Mouse (Mus musculus): ENCODE data around the gene Cmip. TPM values are rescaled to one million over a fixed set of nuclear protein-coding genes. Genes with fewer than 3 reads are reported as not detected.

The Cmip gene
- polyA plus RNA-seq, 1 experiment = 17.3 TPM

DNA sequence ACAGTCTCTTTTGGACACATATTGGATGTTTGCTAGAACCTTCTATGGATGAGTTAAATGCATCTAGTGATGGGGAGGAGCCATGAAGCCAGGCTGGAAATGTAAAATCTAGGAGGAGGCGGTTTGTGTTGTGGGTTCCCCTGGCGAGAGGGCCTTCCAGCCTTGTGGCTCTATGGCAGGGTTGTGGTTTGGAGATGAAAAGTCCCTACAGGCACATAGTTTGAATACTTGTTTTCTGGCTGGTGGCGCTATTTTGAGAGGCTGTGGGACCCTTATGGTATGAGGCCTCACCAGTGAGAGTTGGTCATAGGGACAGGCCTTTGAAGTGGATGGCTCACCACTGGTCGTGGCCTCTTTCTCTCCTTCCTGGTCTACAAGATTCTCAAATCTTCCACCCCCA lies 95.2 kb downstream of the Cmip start:
- Histone ChIP-seq H3ac (ENCODE audit: control insufficient read depth, insufficient read length, low read depth) (no peak overlapping the region), H3K4me3 (ENCODE audit: insufficient read depth, poor library complexity, severe bottlenecking) (no peak overlapping the region), H3K79me3 (ENCODE audit: low read depth) (peaks cover 14% of the 10 kb centered on the region), H3K79me2 (ENCODE audit: control insufficient read depth, insufficient read depth) (peaks cover 42% of the 10 kb centered on the region), H3K36me3 (ENCODE audit: control insufficient read depth, insufficient read depth) (no peaks in the 10 kb centered on the region), H3K27me3 (ENCODE audit: control insufficient read depth, insufficient read depth, insufficient read length) (no peaks in the 10 kb centered on the region)
- TF ChIP-seq FOSL1 (IDR thresholded peaks at IDR 0.05; ENCODE audit: insufficient read depth, low read length, poor library complexity, severe bottlenecking) (no peak), MYOD1 (IDR thresholded peaks at IDR 0.05; ENCODE audit: control insufficient read depth, insufficient read length, low read depth) (no peak), CTCF (IDR thresholded peaks at IDR 0.05; ENCODE audit: control insufficient read depth, insufficient read depth, insufficient read length) (no peak), MYOG (IDR thresholded peaks at IDR 0.05; ENCODE audit: control insufficient read depth, extremely low read depth, insufficient read length) (no peak), MAX (IDR thresholded peaks at IDR 0.05) (no peak), USF1 (IDR thresholded peaks at IDR 0.05; ENCODE audit: low read depth) (no peak), CEBPB (IDR thresholded peaks at IDR 0.05; ENCODE audit: low read depth) (no peak)

DNA sequence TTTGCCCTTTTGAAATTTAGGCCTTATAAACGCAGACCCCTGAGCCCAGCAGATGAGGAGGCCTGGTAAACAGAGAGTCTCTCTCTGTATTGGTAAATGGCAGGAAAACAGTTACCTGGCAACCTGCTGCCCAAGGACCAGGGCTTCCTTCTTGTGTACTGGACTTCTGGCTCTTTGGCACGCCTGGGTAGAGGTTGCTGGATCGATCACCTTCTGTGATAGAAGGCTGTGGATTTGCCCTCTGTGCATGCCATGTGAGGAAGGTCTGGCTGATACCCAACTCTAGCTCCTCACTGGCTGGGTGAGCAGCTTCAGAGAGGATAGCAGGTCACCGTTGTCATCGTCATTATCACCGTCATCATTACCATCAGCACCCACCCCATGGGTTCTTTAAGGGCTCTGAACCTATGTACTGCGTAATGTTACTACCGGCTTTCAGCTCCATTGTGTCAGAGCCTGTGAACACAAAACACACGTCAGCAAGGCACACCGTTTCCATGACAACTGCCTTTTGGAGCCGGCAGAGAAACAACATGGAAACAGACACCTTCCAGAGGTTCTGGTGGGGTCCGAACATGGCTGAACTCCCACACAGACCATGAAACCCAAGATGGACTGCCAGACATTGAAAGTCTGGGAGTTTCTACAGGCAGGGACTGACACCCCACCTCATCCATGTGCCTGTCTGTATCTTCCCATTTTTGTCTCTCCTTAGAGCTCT lies 98.4 kb downstream of the Cmip start:
- no peak for TF ChIP-seq CTCF (IDR thresholded peaks at IDR 0.05; ENCODE audit: control insufficient read depth, insufficient read depth, insufficient read length)
- no peak for TF ChIP-seq CEBPB (IDR thresholded peaks at IDR 0.05; ENCODE audit: low read depth)
- no peak for TF ChIP-seq MYOG (IDR thresholded peaks at IDR 0.05; ENCODE audit: control insufficient read depth, extremely low read depth, insufficient read length)
- no peak for TF ChIP-seq USF1 (IDR thresholded peaks at IDR 0.05; ENCODE audit: low read depth)
- no peak for TF ChIP-seq MAX (IDR thresholded peaks at IDR 0.05)
- no peak for TF ChIP-seq MYOD1 (IDR thresholded peaks at IDR 0.05; ENCODE audit: control insufficient read depth, insufficient read length, low read depth)
- no peak for TF ChIP-seq FOSL1 (IDR thresholded peaks at IDR 0.05; ENCODE audit: insufficient read depth, low read length, poor library complexity, severe bottlenecking)
- Histone ChIP-seq H3K4me3 (ENCODE audit: insufficient read depth, poor library complexity, severe bottlenecking) (no peak overlapping the region), H3K27me3 (ENCODE audit: control insufficient read depth, insufficient read depth, insufficient read length) (no peaks in the 10 kb centered on the region), H3K36me3 (ENCODE audit: control insufficient read depth, insufficient read depth) (no peaks in the 10 kb centered on the region), H3K79me3 (ENCODE audit: low read depth) (peaks cover 6% of the 10 kb centered on the region), H3ac (ENCODE audit: control insufficient read depth, insufficient read length, low read depth) (no peak overlapping the region), H3K79me2 (ENCODE audit: control insufficient read depth, insufficient read depth) (peaks cover 48% of the 10 kb centered on the region)

DNA sequence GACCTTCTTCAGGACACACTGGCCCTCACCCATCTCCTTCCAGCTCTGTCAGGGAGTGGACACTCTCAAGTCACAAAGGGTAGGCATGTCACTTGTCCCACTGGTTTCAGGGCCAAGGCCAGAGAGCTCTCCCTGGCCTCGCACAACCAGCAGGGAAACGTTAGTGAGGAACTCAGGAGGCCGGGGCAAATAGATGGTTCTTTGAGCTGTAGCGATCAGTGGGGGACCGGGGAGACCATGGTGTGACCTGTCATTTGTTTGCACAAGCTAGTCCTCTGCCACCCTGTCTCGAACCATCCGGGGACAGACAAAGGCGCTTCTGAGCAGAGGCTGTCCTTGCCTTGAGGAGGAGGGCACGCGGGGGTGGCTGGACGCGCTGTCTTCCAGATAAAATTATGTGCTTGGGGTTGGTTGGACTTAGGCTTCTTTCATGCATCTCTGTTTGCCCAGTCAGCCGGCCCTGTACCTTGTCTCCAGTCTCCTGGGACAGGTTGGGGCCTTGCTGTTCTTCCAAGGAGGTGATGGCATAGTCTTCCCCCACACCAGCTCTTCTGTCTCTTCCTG lies 99.3 kb downstream of the Cmip start:
- Histone ChIP-seq H3K79me3 (ENCODE audit: low read depth) (peaks cover 8% of the 10 kb centered on the region), H3K36me3 (ENCODE audit: control insufficient read depth, insufficient read depth) (no peaks in the 10 kb centered on the region), H3K27me3 (ENCODE audit: control insufficient read depth, insufficient read depth, insufficient read length) (no peaks in the 10 kb centered on the region), H3K79me2 (ENCODE audit: control insufficient read depth, insufficient read depth) (peaks cover 51% of the 10 kb centered on the region), H3ac (ENCODE audit: control insufficient read depth, insufficient read length, low read depth) (no peak overlapping the region), H3K4me3 (ENCODE audit: insufficient read depth, poor library complexity, severe bottlenecking) (no peak overlapping the region)
- TF ChIP-seq MAX (IDR thresholded peaks at IDR 0.05) (no peak), MYOD1 (IDR thresholded peaks at IDR 0.05; ENCODE audit: control insufficient read depth, insufficient read length, low read depth) (no peak), CTCF (IDR thresholded peaks at IDR 0.05; ENCODE audit: control insufficient read depth, insufficient read depth, insufficient read length) (no peak), MYOG (IDR thresholded peaks at IDR 0.05; ENCODE audit: control insufficient read depth, extremely low read depth, insufficient read length) (no peak), USF1 (IDR thresholded peaks at IDR 0.05; ENCODE audit: low read depth) (no peak), FOSL1 (IDR thresholded peaks at IDR 0.05; ENCODE audit: insufficient read depth, low read length, poor library complexity, severe bottlenecking) (no peak), CEBPB (IDR thresholded peaks at IDR 0.05; ENCODE audit: low read depth) (no peak)

DNA sequence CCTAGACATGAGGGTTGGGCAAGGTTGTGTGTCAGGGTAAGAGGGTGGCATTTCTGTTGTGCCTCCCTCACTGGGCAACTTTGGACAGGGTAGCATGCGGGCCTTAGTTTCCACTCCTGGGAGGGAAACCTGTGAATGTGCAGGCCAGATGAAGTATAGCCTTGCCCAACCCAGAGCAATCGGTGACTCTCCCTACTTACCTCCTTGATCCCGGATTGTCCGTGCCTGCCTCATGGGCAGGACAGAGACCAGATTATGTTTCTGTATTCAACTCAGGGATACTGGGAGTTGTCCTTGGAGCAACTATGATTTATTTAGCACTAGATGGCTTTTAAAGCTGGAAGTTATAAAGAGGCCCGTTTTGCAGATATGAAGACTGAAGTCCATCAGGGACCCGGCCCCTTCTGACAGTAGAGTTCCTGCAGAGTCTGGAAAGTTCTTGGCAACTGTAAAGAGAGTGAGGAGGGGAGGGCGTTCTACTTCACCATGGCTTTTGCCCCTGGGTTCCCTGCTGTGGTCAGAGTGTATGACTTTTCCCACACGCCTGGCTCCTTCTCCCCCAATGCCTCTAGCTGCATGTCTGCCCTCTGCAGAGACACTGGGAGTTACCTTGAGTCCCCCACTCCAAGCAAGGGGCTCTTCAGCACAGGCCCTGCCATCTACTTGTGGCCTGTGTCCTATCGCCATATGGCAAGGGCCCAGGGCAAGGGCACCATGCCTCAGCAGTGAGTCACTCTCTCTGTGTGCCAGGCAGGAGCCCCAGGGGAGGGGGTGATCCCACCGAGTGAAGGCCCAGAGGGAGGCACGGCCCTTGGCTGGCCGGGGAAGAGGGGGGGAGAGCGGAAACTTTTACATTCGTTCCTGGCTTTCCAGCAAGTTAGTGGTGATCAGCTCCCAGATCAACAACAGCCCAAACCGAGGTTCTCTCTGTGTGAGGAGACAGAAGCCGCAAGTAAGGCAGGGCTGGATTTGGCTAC lies 100.9 kb downstream of the Cmip start:
- TF ChIP-seq CEBPB (IDR thresholded peaks at IDR 0.05; ENCODE audit: low read depth) = no peak
- H3K27me3 ChIP-seq (ENCODE audit: control insufficient read depth, insufficient read depth, insufficient read length) = no peaks in the 10 kb centered on the region

DNA sequence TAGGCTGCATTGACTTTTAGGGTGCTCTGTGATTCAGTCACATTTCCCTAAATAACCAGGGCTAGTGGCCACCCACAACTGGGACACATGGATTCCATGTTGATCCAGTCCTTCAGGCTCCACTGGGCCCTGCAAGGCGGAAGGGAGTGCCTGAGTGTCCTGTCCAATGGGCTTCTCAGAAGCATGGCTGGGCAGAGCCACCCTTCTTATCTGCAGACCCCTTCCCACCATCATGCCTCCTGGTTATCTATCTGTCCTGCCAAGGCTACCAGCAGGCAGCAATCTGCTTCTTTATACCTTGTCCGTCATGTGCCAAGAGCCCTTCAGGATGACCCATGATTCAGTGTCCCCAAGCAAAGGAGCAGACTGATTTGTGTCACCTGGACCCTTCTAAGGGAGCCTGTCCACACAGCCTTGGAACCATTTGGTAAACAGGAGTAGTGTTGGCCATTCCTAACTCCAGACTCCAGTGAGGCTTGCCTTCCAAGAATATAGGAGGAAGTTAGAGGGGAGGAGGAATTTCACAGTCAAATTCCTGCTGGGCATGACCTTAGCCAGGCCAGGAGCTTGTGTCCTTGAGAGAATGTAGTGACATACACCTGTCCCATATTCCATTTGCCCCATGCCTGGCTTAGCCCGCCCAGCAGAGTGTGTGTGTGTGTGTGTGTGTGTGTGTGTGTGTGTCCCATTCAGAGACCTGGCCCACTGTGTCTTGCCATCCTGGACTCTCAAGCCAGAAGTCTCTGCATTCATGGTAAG lies 103.5 kb downstream of the Cmip start:
- TF ChIP-seq FOSL1 (IDR thresholded peaks at IDR 0.05; ENCODE audit: insufficient read depth, low read length, poor library complexity, severe bottlenecking) (no peak), CTCF (IDR thresholded peaks at IDR 0.05; ENCODE audit: control insufficient read depth, insufficient read depth, insufficient read length) (no peak), MYOG (IDR thresholded peaks at IDR 0.05; ENCODE audit: control insufficient read depth, extremely low read depth, insufficient read length) (no peak), CEBPB (IDR thresholded peaks at IDR 0.05; ENCODE audit: low read depth) (no peak), MAX (IDR thresholded peaks at IDR 0.05) (no peak), USF1 (IDR thresholded peaks at IDR 0.05; ENCODE audit: low read depth) (no peak), MYOD1 (IDR thresholded peaks at IDR 0.05; ENCODE audit: control insufficient read depth, insufficient read length, low read depth) (no peak)
- H3K79me3 ChIP-seq (ENCODE audit: low read depth) = peaks cover 23% of the 10 kb centered on the region
- H3ac ChIP-seq (ENCODE audit: control insufficient read depth, insufficient read length, low read depth) = no peak overlapping the region
- H3K36me3 ChIP-seq (ENCODE audit: control insufficient read depth, insufficient read depth) = no peaks in the 10 kb centered on the region
- no peak overlapping the region for H3K4me3 ChIP-seq (ENCODE audit: insufficient read depth, poor library complexity, severe bottlenecking)
- no peaks in the 10 kb centered on the region for H3K27me3 ChIP-seq (ENCODE audit: control insufficient read depth, insufficient read depth, insufficient read length)
- H3K79me2 ChIP-seq (ENCODE audit: control insufficient read depth, insufficient read depth) = peaks cover 61% of the 10 kb centered on the region

More for the DNA sequence above, 100.9 kb downstream of the Cmip start:
- H3K36me3 ChIP-seq (ENCODE audit: control insufficient read depth, insufficient read depth) = no peaks in the 10 kb centered on the region
- peaks cover 51% of the 10 kb centered on the region for H3K79me2 ChIP-seq (ENCODE audit: control insufficient read depth, insufficient read depth)
- H3K79me3 ChIP-seq (ENCODE audit: low read depth) = peaks cover 12% of the 10 kb centered on the region
- no peak overlapping the region for H3K4me3 ChIP-seq (ENCODE audit: insufficient read depth, poor library complexity, severe bottlenecking)
- H3ac ChIP-seq (ENCODE audit: control insufficient read depth, insufficient read length, low read depth) = no peak overlapping the region

Data from C2C12 (cell line).